Mouse (Mus musculus): ENCODE data around the gene Brinp2. TPM values are rescaled to one million over a fixed set of nuclear protein-coding genes. Genes with fewer than 3 reads are reported as not detected.

Gene Brinp2
- polyA plus RNA-seq, 1 experiment from 2014 or later, result 0.58 TPM

- Histone ChIP-seq H3K4me2 (ENCODE audit: low read depth, low read length) (no peak overlapping the region), H3K4me3 (ENCODE audit: low read depth, low read length) (no peak overlapping the region), H3K9ac (replicated peaks; ENCODE audit: low read length) (no peak overlapping the region), H3K4me1 (ENCODE audit: control insufficient read depth, insufficient read depth, low read length) (no peaks in the 10 kb centered on the region), H3K27me3 (ENCODE audit: control insufficient read depth, insufficient read depth, low read length) (no peaks in the 10 kb centered on the region), H3K9me3 (replicated peaks; ENCODE audit: control insufficient read depth, low read length) (no peaks in the 10 kb centered on the region), H3K27ac (replicated peaks; ENCODE audit: low read depth, low read length) (no peak overlapping the region), H3K36me3 (replicated peaks; ENCODE audit: control insufficient read depth, insufficient read depth, low read depth, low read length) (no peaks in the 10 kb centered on the region)
- DNase-seq (ENCODE audit: low spot score) (no peak), ATAC-seq (replicated peaks; ENCODE audit: insufficient number of reproducible peaks, low FRiP score, low TSS enrichment, low read depth) (no peak)
- WGBS, result 85% methylated on average over 8 of the region's 8 CpGs
These were observed 103.4 kb downstream of the Brinp2 start for GRCm38 (mm10) chr1:158252682-158253222.

GRCm38 (mm10) chr1:158248266-158248665 is 107.9 kb downstream of the Brinp2 start:
- no peak overlapping the region for H3K27ac ChIP-seq (replicated peaks; ENCODE audit: low read depth, low read length)
- ATAC-seq (replicated peaks; ENCODE audit: insufficient number of reproducible peaks, low FRiP score, low TSS enrichment, low read depth) (no peak), DNase-seq (ENCODE audit: low spot score) (no peak)
- no peaks in the 10 kb centered on the region for H3K9me3 ChIP-seq (replicated peaks; ENCODE audit: control insufficient read depth, low read length)
- no peaks in the 10 kb centered on the region for H3K4me1 ChIP-seq (ENCODE audit: control insufficient read depth, insufficient read depth, low read length)
- no peak overlapping the region for H3K9ac ChIP-seq (replicated peaks; ENCODE audit: low read length)
- no peaks in the 10 kb centered on the region for H3K27me3 ChIP-seq (ENCODE audit: control insufficient read depth, insufficient read depth, low read length)
- no peak overlapping the region for H3K4me2 ChIP-seq (ENCODE audit: low read depth, low read length)
- no peaks in the 10 kb centered on the region for H3K36me3 ChIP-seq (replicated peaks; ENCODE audit: control insufficient read depth, insufficient read depth, low read depth, low read length)
- 94% methylated on average over 3 of the region's 3 CpGs for WGBS
- H3K4me3 ChIP-seq (ENCODE audit: low read depth, low read length), result no peak overlapping the region

GRCm38 (mm10) chr1:158246476-158247153 is 109.5 kb downstream of the Brinp2 start:
- Histone ChIP-seq H3K9me3 (replicated peaks; ENCODE audit: control insufficient read depth, low read length) (no peaks in the 10 kb centered on the region), H3K27me3 (ENCODE audit: control insufficient read depth, insufficient read depth, low read length) (no peaks in the 10 kb centered on the region), H3K4me3 (ENCODE audit: low read depth, low read length) (no peak overlapping the region), H3K9ac (replicated peaks; ENCODE audit: low read length) (no peak overlapping the region), H3K27ac (replicated peaks; ENCODE audit: low read depth, low read length) (no peak overlapping the region), H3K4me2 (ENCODE audit: low read depth, low read length) (no peak overlapping the region), H3K4me1 (ENCODE audit: control insufficient read depth, insufficient read depth, low read length) (no peaks in the 10 kb centered on the region), H3K36me3 (replicated peaks; ENCODE audit: control insufficient read depth, insufficient read depth, low read depth, low read length) (no peaks in the 10 kb centered on the region)
- DNase-seq (ENCODE audit: low spot score) (no peak), ATAC-seq (replicated peaks; ENCODE audit: insufficient number of reproducible peaks, low FRiP score, low TSS enrichment, low read depth) (no peak)
- WGBS, result 92% methylated on average over 14 of the region's 14 CpGs

GRCm38 (mm10) chr1:158245486-158245885 is 110.6 kb downstream of the Brinp2 start:
- Histone ChIP-seq H3K4me1 (ENCODE audit: control insufficient read depth, insufficient read depth, low read length) (no peaks in the 10 kb centered on the region), H3K27me3 (ENCODE audit: control insufficient read depth, insufficient read depth, low read length) (no peaks in the 10 kb centered on the region), H3K4me2 (ENCODE audit: low read depth, low read length) (no peak overlapping the region), H3K9ac (replicated peaks; ENCODE audit: low read length) (no peak overlapping the region), H3K27ac (replicated peaks; ENCODE audit: low read depth, low read length) (no peak overlapping the region), H3K36me3 (replicated peaks; ENCODE audit: control insufficient read depth, insufficient read depth, low read depth, low read length) (no peaks in the 10 kb centered on the region), H3K4me3 (ENCODE audit: low read depth, low read length) (no peak overlapping the region), H3K9me3 (replicated peaks; ENCODE audit: control insufficient read depth, low read length) (no peaks in the 10 kb centered on the region)
- DNase-seq (ENCODE audit: low spot score), result no peak
- no peak for ATAC-seq (replicated peaks; ENCODE audit: insufficient number of reproducible peaks, low FRiP score, low TSS enrichment, low read depth)
- WGBS, result 83% methylated on average over 8 of the region's 8 CpGs

GRCm38 (mm10) chr1:158244016-158244415 is 112.1 kb downstream of the Brinp2 start:
- Histone ChIP-seq H3K4me1 (ENCODE audit: control insufficient read depth, insufficient read depth, low read length) (no peaks in the 10 kb centered on the region), H3K27ac (replicated peaks; ENCODE audit: low read depth, low read length) (no peak overlapping the region), H3K27me3 (ENCODE audit: control insufficient read depth, insufficient read depth, low read length) (no peaks in the 10 kb centered on the region), H3K9me3 (replicated peaks; ENCODE audit: control insufficient read depth, low read length) (no peaks in the 10 kb centered on the region), H3K4me3 (ENCODE audit: low read depth, low read length) (no peak overlapping the region), H3K4me2 (ENCODE audit: low read depth, low read length) (no peak overlapping the region), H3K9ac (replicated peaks; ENCODE audit: low read length) (no peak overlapping the region), H3K36me3 (replicated peaks; ENCODE audit: control insufficient read depth, insufficient read depth, low read depth, low read length) (no peaks in the 10 kb centered on the region)
- 93% methylated on average over 3 of the region's 3 CpGs for WGBS
- no peak for DNase-seq (ENCODE audit: low spot score)
- no peak for ATAC-seq (replicated peaks; ENCODE audit: insufficient number of reproducible peaks, low FRiP score, low TSS enrichment, low read depth)

GRCm38 (mm10) chr1:158241848-158242556 is 114.1 kb downstream of the Brinp2 start:
- DNase-seq (ENCODE audit: low spot score) (no peak), ATAC-seq (replicated peaks; ENCODE audit: insufficient number of reproducible peaks, low FRiP score, low TSS enrichment, low read depth) (no peak)
- Histone ChIP-seq H3K9ac (replicated peaks; ENCODE audit: low read length) (no peak overlapping the region), H3K9me3 (replicated peaks; ENCODE audit: control insufficient read depth, low read length) (no peaks in the 10 kb centered on the region), H3K27ac (replicated peaks; ENCODE audit: low read depth, low read length) (no peak overlapping the region), H3K4me1 (ENCODE audit: control insufficient read depth, insufficient read depth, low read length) (no peaks in the 10 kb centered on the region), H3K4me3 (ENCODE audit: low read depth, low read length) (no peak overlapping the region), H3K27me3 (ENCODE audit: control insufficient read depth, insufficient read depth, low read length) (no peaks in the 10 kb centered on the region), H3K4me2 (ENCODE audit: low read depth, low read length) (no peak overlapping the region), H3K36me3 (replicated peaks; ENCODE audit: control insufficient read depth, insufficient read depth, low read depth, low read length) (no peaks in the 10 kb centered on the region)
- WGBS, result 88% methylated on average over 2 of the region's 2 CpGs

- H3K27ac ChIP-seq (replicated peaks; ENCODE audit: low read depth, low read length), result no peak overlapping the region
- H3K4me1 ChIP-seq (ENCODE audit: control insufficient read depth, insufficient read depth, low read length), result no peaks in the 10 kb centered on the region
- H3K4me3 ChIP-seq (ENCODE audit: low read depth, low read length), result no peak overlapping the region
- no peak for ATAC-seq (replicated peaks; ENCODE audit: insufficient number of reproducible peaks, low FRiP score, low TSS enrichment, low read depth)
- no peaks in the 10 kb centered on the region for H3K9me3 ChIP-seq (replicated peaks; ENCODE audit: control insufficient read depth, low read length)
- H3K4me2 ChIP-seq (ENCODE audit: low read depth, low read length), result no peak overlapping the region
- no peaks in the 10 kb centered on the region for H3K27me3 ChIP-seq (ENCODE audit: control insufficient read depth, insufficient read depth, low read length)
- no peaks in the 10 kb centered on the region for H3K36me3 ChIP-seq (replicated peaks; ENCODE audit: control insufficient read depth, insufficient read depth, low read depth, low read length)
- no peak overlapping the region for H3K9ac ChIP-seq (replicated peaks; ENCODE audit: low read length)
- 90% methylated on average over 2 of the region's 2 CpGs for WGBS
- DNase-seq (ENCODE audit: low spot score), result no peak
These were observed 116.3 kb downstream of the Brinp2 start for GRCm38 (mm10) chr1:158239841-158240240.

GRCm38 (mm10) chr1:158238722-158239121 is 117.4 kb downstream of the Brinp2 start:
- H3K9me3 ChIP-seq (replicated peaks; ENCODE audit: control insufficient read depth, low read length), result no peaks in the 10 kb centered on the region
- no peak overlapping the region for H3K9ac ChIP-seq (replicated peaks; ENCODE audit: low read length)
- DNase-seq (ENCODE audit: low spot score), result no peak
- WGBS, result 54% methylated on average over 4 of the region's 4 CpGs
- no peak for ATAC-seq (replicated peaks; ENCODE audit: insufficient number of reproducible peaks, low FRiP score, low TSS enrichment, low read depth)
- H3K4me2 ChIP-seq (ENCODE audit: low read depth, low read length), result no peak overlapping the region
- no peaks in the 10 kb centered on the region for H3K27me3 ChIP-seq (ENCODE audit: control insufficient read depth, insufficient read depth, low read length)
- H3K36me3 ChIP-seq (replicated peaks; ENCODE audit: control insufficient read depth, insufficient read depth, low read depth, low read length), result no peaks in the 10 kb centered on the region
- H3K27ac ChIP-seq (replicated peaks; ENCODE audit: low read depth, low read length), result no peak overlapping the region
- no peak overlapping the region for H3K4me3 ChIP-seq (ENCODE audit: low read depth, low read length)
- no peaks in the 10 kb centered on the region for H3K4me1 ChIP-seq (ENCODE audit: control insufficient read depth, insufficient read depth, low read length)

Data from embryonic facial prominence, embryonic 11.5 days (tissue).